Mouse (Mus musculus): Measurements from ENCODE around the gene Cdc42ep2. TPM values are rescaled to one million over a fixed set of nuclear protein-coding genes. Genes with fewer than 3 reads are reported as not detected.

The Cdc42ep2 gene
- total and polyA plus RNA-seq, 3 experiments, result 0.13 to 0.25 (median 0.20) TPM

- H3K27me3 ChIP-seq (replicated peaks), result peaks cover 7% of the 10 kb centered on the region
- H3K27ac ChIP-seq (ENCODE audit: insufficient read depth, low read depth), result no peak overlapping the region
- H3K9me3 ChIP-seq (replicated peaks; ENCODE audit: low read length), result no peaks in the 10 kb centered on the region
- H3K4me3 ChIP-seq (replicated peaks in 1 of 3; ENCODE audit: low read depth in 2 of 3, low read length in 2 of 3, poor library complexity in 1 of 3), result no peak overlapping the region
- DNase-seq (ENCODE audit: extremely low read depth), result no peak
- peaks cover 0 to 9% of the 10 kb centered on the region in 2 experiments for H3K36me3 ChIP-seq (replicated peaks in 1 of 2; ENCODE audit: control insufficient read depth in 1 of 2, insufficient read depth in 1 of 2, low read length in 1 of 2)
- in situ Hi-C loops (cut with MboI; ENCODE audit: low pct_ligation_motif_present, low pct_unique_long_range_greater_than_20kb, low sequenced_read_pairs), result loop anchor here (5.0 kb wide), 2 partner anchors 39 to 94 kb away; partner anchors contain the start of genes Capn1 and Pola2
- peaks cover 5 to 16% of the 10 kb centered on the region in 2 experiments; a peak in 2 of 4 replicates for H3K4me1 ChIP-seq (ENCODE audit: control insufficient read depth in 1 of 2, insufficient read depth in 2 of 2)
- H3K9ac ChIP-seq (ENCODE audit: insufficient read depth, low read depth), result no peak overlapping the region
- H3K4me2 ChIP-seq (ENCODE audit: insufficient read depth, low read depth, poor library complexity, severe bottlenecking), result no peak overlapping the region
- no peak for TF ChIP-seq ETS1 (conservative IDR thresholded peaks at IDR 0.05; ENCODE audit: low read depth, low read length)
- TF ChIP-seq CHD1 (IDR thresholded peaks at IDR 0.05; ENCODE audit: low read depth, low read length), result no peak
- TF ChIP-seq NRF1 (IDR thresholded peaks at IDR 0.05; ENCODE audit: low read depth, low read length), result no peak
- TF ChIP-seq HCFC1 (IDR thresholded peaks at IDR 0.05; ENCODE audit: low read depth, low read length), result no peak
- no peak for TF ChIP-seq POLR2A (IDR thresholded peaks at IDR 0.05; ENCODE audit: low read depth, low read length)
- H3K79me2 ChIP-seq (replicated peaks; ENCODE audit: control insufficient read depth, extremely low read depth, insufficient read depth, poor library complexity, severe bottlenecking), result no peaks in the 10 kb centered on the region
- dilution Hi-C loops (cut with MboI; ENCODE audit: extremely low pct_ligation_motif_present, extremely low pct_unique_long_range_greater_than_20kb, low sequenced_read_pairs), result no loop called here
Measured at GRCm38 (mm10) chr19:5922963-5923362, 1.7 kb downstream of the Cdc42ep2 start.

GRCm38 (mm10) chr19:5922119-5922942 lies 2.3 kb downstream of the Cdc42ep2 start:
- no peak overlapping the region for H3K4me2 ChIP-seq (ENCODE audit: insufficient read depth, low read depth, poor library complexity, severe bottlenecking)
- dilution Hi-C loops (cut with MboI; ENCODE audit: extremely low pct_ligation_motif_present, extremely low pct_unique_long_range_greater_than_20kb, low sequenced_read_pairs) (no loop called here), in situ Hi-C loops (cut with MboI; ENCODE audit: low pct_ligation_motif_present, low pct_unique_long_range_greater_than_20kb, low sequenced_read_pairs) (loop anchor here (5.0 kb wide), 2 partner anchors 40 to 95 kb away; partner anchors contain the start of genes Capn1 and Pola2)
- H3K9me3 ChIP-seq (replicated peaks; ENCODE audit: low read length), result no peaks in the 10 kb centered on the region
- H3K4me1 ChIP-seq (ENCODE audit: control insufficient read depth in 1 of 2, insufficient read depth in 2 of 2), result peaks cover 5 to 16% of the 10 kb centered on the region in 2 experiments; a peak in 2 of 4 replicates
- peaks cover 7% of the 10 kb centered on the region for H3K27me3 ChIP-seq (replicated peaks)
- H3K27ac ChIP-seq (ENCODE audit: insufficient read depth, low read depth), result no peak overlapping the region
- TF ChIP-seq MYC (IDR thresholded peaks at IDR 0.05; ENCODE audit: low read depth, low read length), result no peak
- TF ChIP-seq ZMIZ1 (IDR thresholded peaks at IDR 0.05; ENCODE audit: low read depth, low read length), result no peak
- TF ChIP-seq JUN (IDR thresholded peaks at IDR 0.05; ENCODE audit: insufficient read depth, low read depth, low read length), result no peak
- TF ChIP-seq CTCF (conservative IDR thresholded peaks at IDR 0.05 in 1 of 2, IDR thresholded peaks at IDR 0.05 in 1 of 2; ENCODE audit: low read depth in 2 of 2, low read length in 2 of 2), result no peak
- peaks cover 3 to 16% of the 10 kb centered on the region in 2 experiments for H3K36me3 ChIP-seq (replicated peaks in 1 of 2; ENCODE audit: control insufficient read depth in 1 of 2, insufficient read depth in 1 of 2, low read length in 1 of 2)
- H3K4me3 ChIP-seq (replicated peaks in 1 of 3; ENCODE audit: low read depth in 2 of 3, low read length in 2 of 3, poor library complexity in 1 of 3), result no peak overlapping the region
- DNase-seq (ENCODE audit: extremely low read depth), result no peak
- no peak overlapping the region for H3K9ac ChIP-seq (ENCODE audit: insufficient read depth, low read depth)
- no peaks in the 10 kb centered on the region for H3K79me2 ChIP-seq (replicated peaks; ENCODE audit: control insufficient read depth, extremely low read depth, insufficient read depth, poor library complexity, severe bottlenecking)

GRCm38 (mm10) chr19:5921715-5922114 lies 2.9 kb downstream of the Cdc42ep2 start:
- Histone ChIP-seq H3K4me2 (ENCODE audit: insufficient read depth, low read depth, poor library complexity, severe bottlenecking) (no peak overlapping the region), H3K4me3 (replicated peaks in 1 of 3; ENCODE audit: low read depth in 2 of 3, low read length in 2 of 3, poor library complexity in 1 of 3) (no peak overlapping the region), H3K79me2 (replicated peaks; ENCODE audit: control insufficient read depth, extremely low read depth, insufficient read depth, poor library complexity, severe bottlenecking) (no peaks in the 10 kb centered on the region), H3K27ac (ENCODE audit: insufficient read depth, low read depth) (no peak overlapping the region), H3K36me3 (replicated peaks in 1 of 2; ENCODE audit: control insufficient read depth in 1 of 2, insufficient read depth in 1 of 2, low read length in 1 of 2) (peaks cover 7 to 22% of the 10 kb centered on the region in 2 experiments), H3K9me3 (replicated peaks; ENCODE audit: low read length) (no peaks in the 10 kb centered on the region), H3K4me1 (ENCODE audit: control insufficient read depth in 1 of 2, insufficient read depth in 2 of 2) (peaks cover 5 to 16% of the 10 kb centered on the region in 2 experiments; a peak in 2 of 4 replicates), H3K27me3 (replicated peaks) (peaks cover 7% of the 10 kb centered on the region), H3K9ac (ENCODE audit: insufficient read depth, low read depth) (no peak overlapping the region)
- DNase-seq (ENCODE audit: extremely low read depth), result no peak
- dilution Hi-C loops (cut with MboI; ENCODE audit: extremely low pct_ligation_motif_present, extremely low pct_unique_long_range_greater_than_20kb, low sequenced_read_pairs) (no loop called here), in situ Hi-C loops (cut with MboI; ENCODE audit: low pct_ligation_motif_present, low pct_unique_long_range_greater_than_20kb, low sequenced_read_pairs) (loop anchor here (5.0 kb wide), 2 partner anchors 41 to 96 kb away; partner anchors contain the start of genes Capn1 and Pola2)
- no peak for TF ChIP-seq MAX (IDR thresholded peaks at IDR 0.05; ENCODE audit: low read length)
- no peak for TF ChIP-seq MEF2A (IDR thresholded peaks at IDR 0.05; ENCODE audit: borderline replicate concordance, low read depth, low read length)
- no peak for TF ChIP-seq JUN (IDR thresholded peaks at IDR 0.05; ENCODE audit: insufficient read depth, low read depth, low read length)
- no peak for TF ChIP-seq CHD2 (IDR thresholded peaks at IDR 0.05; ENCODE audit: low read length)
